Mouse (Mus musculus) forebrain, embryonic 12.5 days (tissue): ENCODE results near the gene Lmf1. TPM values are rescaled to one million over a fixed set of nuclear protein-coding genes. Genes with fewer than 3 reads are reported as not detected.

Experiments
- ATAC-seq: fragments of 200-750 bp; cut with Nextera tagmentation; 2 replicates; pipeline ENCODE4 v1.8.0; 2017; ENCODE audit warnings: moderate TSS enrichment; ENCODE audit not compliant: low FRiP score
- H3K27ac ChIP-seq: fragments of 300-500 bp; sonication (generic); 2 replicates; pipeline ENCODE4 v1.5.1; 2016; ENCODE audit warnings: mild to moderate bottlenecking
- H3K27me3 ChIP-seq: fragments of 300-500 bp; sonication (generic); 2 replicates; pipeline ENCODE4 v1.6.1; 2016; ENCODE audit warnings: mild to moderate bottlenecking
- H3K36me3 ChIP-seq: fragments of 300-500 bp; sonication (generic); replicated peaks from 2 replicates; pipeline ENCODE4 v1.6.1; 2016; ENCODE audit warnings: mild to moderate bottlenecking
- H3K4me1 ChIP-seq: fragments of 300-500 bp; sonication (generic); 2 replicates; pipeline ENCODE4 v1.6.1; 2016
- H3K4me2 ChIP-seq: fragments of 300-500 bp; sonication (generic); 2 replicates; pipeline ENCODE4 v1.6.1; 2016; ENCODE audit warnings: mild to moderate bottlenecking, moderate library complexity
- H3K4me3 ChIP-seq: fragments of 300-500 bp; sonication (generic); replicated peaks from 2 replicates; pipeline ENCODE4 v1.5.1; 2016; ENCODE audit warnings: mild to moderate bottlenecking
- H3K9ac ChIP-seq: fragments of 300-500 bp; sonication (generic); 2 replicates; pipeline ENCODE4 v1.6.1; 2016; ENCODE audit warnings: mild to moderate bottlenecking
- H3K9me3 ChIP-seq: fragments of 300-500 bp; sonication (generic); 2 replicates; pipeline ENCODE4 v1.6.1; 2016
- WGBS: fragments of 180-500 bp; shearing (Covaris S2); methylation state at CpG from one replicate; pipeline ENCODE4 v1.1.7; 2016; 5-methylcytosine and 5-hydroxymethylcytosine counted together
- polyA plus RNA-seq: library from polyadenylated mRNA; unstranded; fragments of >200 nt; fragmentation: Nextera tagmentation; extraction: Ambion mirVana; gene quantifications from 2 replicates; pipeline ENCODE4 v1.2.1, GENCODE M21; 2016

Gene Lmf1
- 17.8 and 21.0 TPM in 2 replicates for polyA plus RNA-seq

DNA sequence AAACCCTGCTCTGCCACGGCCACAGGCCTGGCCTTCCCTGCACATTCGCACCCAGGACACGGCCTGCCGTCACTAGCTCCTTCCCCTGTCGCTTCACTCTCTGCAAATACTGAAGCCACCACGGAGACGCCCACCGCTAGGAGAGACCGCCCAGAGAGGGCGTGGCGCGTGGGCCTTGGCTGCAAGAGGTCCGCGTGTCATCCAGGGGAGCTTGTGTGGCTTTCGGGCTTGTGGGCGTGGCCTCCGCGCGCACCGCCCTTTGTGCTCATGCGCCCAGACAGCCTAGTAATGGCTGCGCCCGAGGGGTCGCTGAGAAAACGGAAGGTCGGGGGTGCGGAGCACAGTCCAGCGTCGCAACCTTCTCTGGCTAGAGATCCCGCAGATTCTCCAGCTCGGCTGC is at the start of gene Lmf1:
Gene Lmf1, plus strand, starts transcription at position 166 of the 400 bp plus-strand sequence.
- peaks cover 38% of the 10 kb centered on the region for H3K4me1 ChIP-seq
- H3K27me3 ChIP-seq, result peaks cover 15% of the 10 kb centered on the region
- peak within 1 kb of the TSS; percentile 89 for H3K4me2 ChIP-seq
- WGBS, result under 1% methylated on average over 31 of the region's 31 CpGs
- peak within 1 kb of the TSS; percentile 56; the same call in 1 of the 2 replicates for H3K27ac ChIP-seq
- H3K9ac ChIP-seq, result peak within 1 kb of the TSS; percentile 79
- no peaks in the 10 kb centered on the region for H3K36me3 ChIP-seq
- no peaks in the 10 kb centered on the region for H3K9me3 ChIP-seq
- peak within 1 kb of the TSS; percentile 75 for H3K4me3 ChIP-seq
- peak; percentile 97 for ATAC-seq

DNA sequence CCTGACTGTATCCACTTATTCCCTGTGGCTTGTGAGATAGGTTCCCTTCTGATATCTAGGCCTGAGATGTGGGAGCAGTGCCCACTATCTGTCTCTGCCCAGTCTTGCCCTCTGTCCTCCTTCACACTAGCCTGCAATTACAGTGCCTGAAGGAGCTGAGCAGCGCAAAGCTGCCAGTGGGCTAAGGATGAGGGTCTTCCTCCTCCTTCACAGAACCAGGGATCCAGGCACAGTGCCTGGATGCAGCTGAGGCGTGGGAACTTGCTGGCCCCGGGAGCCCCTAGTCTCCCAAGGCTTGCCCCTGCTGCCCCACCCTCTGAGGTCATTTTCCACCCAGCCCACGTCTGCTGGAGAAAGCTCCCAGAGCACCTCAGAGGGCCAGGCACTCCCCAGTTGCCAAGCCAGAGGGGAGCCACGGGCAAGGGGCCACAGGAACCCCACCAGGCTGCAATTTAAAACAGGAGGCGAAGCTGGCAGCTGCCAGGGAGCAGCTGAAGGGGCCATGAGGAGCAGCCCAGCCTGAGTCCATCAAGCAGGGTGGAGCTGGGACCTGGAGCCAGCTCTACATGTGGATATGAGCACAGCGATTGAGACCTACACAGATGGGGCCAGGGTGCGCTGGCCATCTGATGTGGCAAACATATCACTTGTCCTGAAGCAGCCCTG is 48.4 kb upstream of the Lmf1 start:
- H3K4me2 ChIP-seq, result no peak overlapping the region
- H3K4me3 ChIP-seq, result no peak overlapping the region
- 0 out of 2 replicates have a peak, but pooled peaks cover 3% of the 10 kb centered on the region for H3K27me3 ChIP-seq
- 73% methylated on average over 8 of the region's 8 CpGs for WGBS
- H3K4me1 ChIP-seq, result no peaks in the 10 kb centered on the region
- ATAC-seq, result no peak
- H3K27ac ChIP-seq, result no peak overlapping the region
- no peaks in the 10 kb centered on the region for H3K36me3 ChIP-seq
- no peak overlapping the region for H3K9ac ChIP-seq
- H3K9me3 ChIP-seq, result no peaks in the 10 kb centered on the region

DNA sequence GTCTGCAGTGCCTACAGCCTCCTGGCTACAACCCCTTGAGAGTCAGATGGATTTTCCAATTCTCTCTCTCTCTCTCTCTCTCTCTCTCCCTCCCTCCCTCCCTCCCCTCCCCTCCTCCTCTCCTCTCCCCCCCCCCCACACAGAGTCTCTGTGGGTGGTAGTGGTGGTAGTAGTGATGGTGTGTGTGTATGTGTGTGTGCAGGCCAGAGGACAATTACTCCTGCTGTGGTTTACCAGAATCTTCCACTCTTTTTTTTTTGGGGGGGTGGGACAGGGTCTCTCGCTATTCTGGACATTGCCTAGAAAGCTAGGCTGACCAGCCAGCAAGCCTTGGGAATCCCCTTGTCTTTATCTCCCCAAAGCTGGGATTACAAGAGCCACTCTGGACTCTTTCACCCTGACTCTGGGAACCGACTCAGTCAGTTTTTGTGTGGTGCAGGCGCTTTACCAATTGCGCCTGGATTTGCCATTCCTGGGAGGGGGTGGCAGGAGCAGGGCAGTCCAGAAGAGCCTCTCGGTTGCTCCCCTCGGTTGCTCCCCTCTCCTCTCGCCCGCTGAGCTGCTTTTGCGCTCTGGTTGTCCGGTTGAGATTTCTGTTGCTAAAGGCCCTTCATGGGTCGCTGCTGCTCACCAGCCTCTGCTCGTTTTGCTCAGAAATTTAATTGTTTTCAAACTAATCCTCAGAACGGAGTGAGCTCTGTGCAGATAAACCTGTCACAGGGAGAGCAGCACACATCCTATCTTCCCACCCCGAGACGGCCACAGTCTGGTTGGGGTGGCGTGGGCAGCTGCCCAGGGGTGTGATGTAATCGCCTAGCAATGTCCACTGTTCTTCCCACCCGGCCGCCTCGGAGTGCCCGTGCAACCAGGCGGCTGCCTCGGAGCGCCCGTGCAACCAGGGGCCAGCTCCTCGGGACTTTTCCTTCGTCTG is 39.7 kb upstream of the Lmf1 start:
- H3K9me3 ChIP-seq, result 0 out of 2 replicates have a peak, but pooled peaks cover 2% of the 10 kb centered on the region
- ATAC-seq, result peak; percentile 73
- no peaks in the 10 kb centered on the region; the same call in 1 of the 2 replicates for H3K27me3 ChIP-seq
- WGBS, result 13% methylated on average over 27 of the region's 27 CpGs
- peaks cover 18% of the 10 kb centered on the region for H3K4me1 ChIP-seq
- peak overlapping the region; percentile 72 for H3K27ac ChIP-seq
- H3K9ac ChIP-seq, result peak overlapping the region; percentile 27; the same call in 1 of the 2 replicates
- no peaks in the 10 kb centered on the region for H3K36me3 ChIP-seq
- peak overlapping the region; percentile 42 for H3K4me2 ChIP-seq
- peak overlapping the region; percentile 14; the same call in 1 of the 2 replicates for H3K4me3 ChIP-seq

DNA sequence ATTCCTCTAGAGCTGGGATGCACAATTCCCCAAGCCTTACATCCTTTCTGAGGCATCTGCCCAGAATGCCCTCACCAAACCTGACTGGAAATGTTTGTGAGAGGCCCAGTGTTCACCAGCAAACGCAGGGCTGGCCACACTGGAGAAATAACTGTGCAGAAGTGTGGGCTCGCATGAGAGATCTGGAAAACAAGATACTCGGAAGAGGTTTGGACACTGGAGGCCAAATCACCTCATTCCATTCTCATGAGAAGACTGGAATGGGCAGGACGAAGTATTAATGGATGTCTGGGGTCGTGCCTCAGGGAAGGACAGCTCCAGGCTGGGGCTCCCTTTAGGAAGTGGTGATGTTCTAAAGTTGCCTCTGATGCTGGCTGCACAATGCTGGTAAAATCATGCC is 38.2 kb upstream of the Lmf1 start:
- H3K4me1 ChIP-seq, result peaks cover 18% of the 10 kb centered on the region
- no peaks in the 10 kb centered on the region; the same call in 1 of the 2 replicates for H3K27me3 ChIP-seq
- no peaks in the 10 kb centered on the region for H3K36me3 ChIP-seq
- 0 out of 2 replicates have a peak, but pooled peaks cover 2% of the 10 kb centered on the region for H3K9me3 ChIP-seq
- 80% methylated on average over 5 of the region's 5 CpGs for WGBS
- ATAC-seq, result no peak
- H3K9ac ChIP-seq, result no peak overlapping the region
- no peak overlapping the region for H3K4me3 ChIP-seq
- H3K4me2 ChIP-seq, result no peak overlapping the region
- H3K27ac ChIP-seq, result no peak overlapping the region

DNA sequence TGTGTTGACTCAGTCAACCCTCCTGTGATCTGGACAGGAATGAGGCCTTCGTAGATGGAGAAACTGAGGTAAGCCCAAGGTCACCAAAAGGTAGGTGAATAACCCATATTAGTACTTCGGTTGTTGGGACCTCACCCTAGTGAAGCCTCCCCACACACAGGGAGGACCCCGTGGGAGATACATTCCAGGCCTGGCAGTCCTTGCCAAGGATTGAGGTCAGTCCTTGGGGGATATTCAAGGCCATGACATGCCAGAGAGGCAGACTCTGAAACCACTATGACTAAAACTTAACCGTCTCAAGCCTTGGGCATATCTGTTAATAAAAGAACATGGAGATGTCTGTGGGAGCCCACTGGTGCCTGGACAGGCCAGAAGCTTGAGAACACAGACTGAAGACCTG is 37.1 kb upstream of the Lmf1 start:
- WGBS, result 93% methylated on average over 4 of the region's 4 CpGs
- no peak overlapping the region for H3K4me3 ChIP-seq

DNA sequence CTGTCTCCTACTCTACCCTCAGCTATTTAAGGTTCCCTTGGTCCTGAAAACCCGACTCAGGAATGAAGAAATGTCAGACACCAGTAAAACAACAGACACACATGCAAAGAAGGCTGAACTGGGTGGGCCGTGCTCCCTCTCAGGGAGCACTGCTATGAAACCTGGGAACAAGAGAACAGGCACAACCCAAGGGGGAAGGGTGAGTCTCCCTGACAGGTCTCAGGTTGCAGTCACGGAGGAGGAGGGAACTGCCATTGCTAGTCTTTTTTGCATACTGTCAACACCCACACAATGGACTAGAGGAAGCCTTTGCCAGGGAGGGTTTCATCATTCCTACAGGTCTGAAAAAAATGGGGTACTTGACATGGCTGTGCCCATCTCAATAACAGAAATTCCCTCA is 31.9 kb upstream of the Lmf1 start:
- no peak for ATAC-seq
- Histone ChIP-seq H3K4me1 (no peaks in the 10 kb centered on the region), H3K9ac (no peak overlapping the region), H3K27me3 (no peaks in the 10 kb centered on the region; the same call in 1 of the 2 replicates), H3K36me3 (no peaks in the 10 kb centered on the region), H3K4me2 (no peak overlapping the region), H3K9me3 (0 out of 2 replicates have a peak, but pooled peaks cover 2% of the 10 kb centered on the region), H3K4me3 (no peak overlapping the region), H3K27ac (no peak overlapping the region)
- 59% methylated on average over 3 of the region's 3 CpGs for WGBS

More for the DNA sequence above, 37.1 kb upstream of the Lmf1 start:
- H3K27ac ChIP-seq, result no peak overlapping the region
- ATAC-seq, result no peak
- no peak overlapping the region for H3K9ac ChIP-seq
- H3K4me2 ChIP-seq, result no peak overlapping the region
- 0 out of 2 replicates have a peak, but pooled peaks cover 2% of the 10 kb centered on the region for H3K9me3 ChIP-seq
- no peaks in the 10 kb centered on the region for H3K36me3 ChIP-seq
- H3K27me3 ChIP-seq, result no peaks in the 10 kb centered on the region; the same call in 1 of the 2 replicates
- peaks cover 18% of the 10 kb centered on the region for H3K4me1 ChIP-seq

DNA sequence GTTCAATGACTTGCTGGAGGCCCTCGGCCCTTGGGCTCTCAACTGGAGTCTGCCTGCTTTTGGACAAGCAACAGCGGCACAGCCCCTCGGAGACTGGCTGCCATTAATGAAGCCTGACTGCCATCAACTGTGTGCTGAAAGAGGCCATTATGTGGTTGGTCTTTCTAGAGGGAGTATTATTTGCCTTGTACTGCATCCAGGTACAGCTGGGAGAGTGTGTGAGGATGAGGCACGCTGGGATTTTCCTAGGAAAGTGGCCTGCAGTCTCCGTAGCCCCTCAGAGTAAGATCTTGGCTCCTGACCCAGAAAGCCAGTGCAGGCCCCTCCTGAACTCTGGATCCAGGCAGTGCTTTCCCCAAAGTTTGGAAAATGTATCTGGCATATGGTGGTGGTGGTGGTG is 28.9 kb upstream of the Lmf1 start:
- no peak overlapping the region for H3K4me2 ChIP-seq
- H3K27ac ChIP-seq, result no peak overlapping the region
- WGBS, result 82% methylated on average over 5 of the region's 5 CpGs
- ATAC-seq, result no peak
- H3K9me3 ChIP-seq, result no peaks in the 10 kb centered on the region
- no peak overlapping the region for H3K9ac ChIP-seq
- H3K27me3 ChIP-seq, result no peaks in the 10 kb centered on the region
- H3K4me3 ChIP-seq, result no peak overlapping the region
- H3K4me1 ChIP-seq, result no peaks in the 10 kb centered on the region
- no peaks in the 10 kb centered on the region for H3K36me3 ChIP-seq

DNA sequence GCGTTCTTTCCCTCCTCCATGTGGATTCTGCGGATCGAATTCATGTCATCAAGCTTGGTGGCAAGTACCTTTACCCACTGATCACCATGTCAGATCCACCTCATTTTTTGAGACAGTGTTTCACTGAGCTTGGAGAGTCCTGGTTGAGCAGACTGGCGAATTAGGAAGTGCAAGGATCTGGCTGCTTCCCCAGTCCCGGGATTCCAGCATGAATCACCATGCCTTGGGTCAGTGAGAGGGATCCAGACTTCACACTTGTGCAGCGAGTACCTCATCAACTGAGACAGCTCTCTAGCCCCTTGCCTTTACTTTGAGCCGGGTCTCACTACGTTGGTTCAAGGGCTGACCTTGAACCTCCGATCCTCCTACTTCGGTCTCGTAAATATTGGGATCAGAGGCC is 27.6 kb upstream of the Lmf1 start:
- Histone ChIP-seq H3K9me3 (no peaks in the 10 kb centered on the region), H3K9ac (no peak overlapping the region)

DNA sequence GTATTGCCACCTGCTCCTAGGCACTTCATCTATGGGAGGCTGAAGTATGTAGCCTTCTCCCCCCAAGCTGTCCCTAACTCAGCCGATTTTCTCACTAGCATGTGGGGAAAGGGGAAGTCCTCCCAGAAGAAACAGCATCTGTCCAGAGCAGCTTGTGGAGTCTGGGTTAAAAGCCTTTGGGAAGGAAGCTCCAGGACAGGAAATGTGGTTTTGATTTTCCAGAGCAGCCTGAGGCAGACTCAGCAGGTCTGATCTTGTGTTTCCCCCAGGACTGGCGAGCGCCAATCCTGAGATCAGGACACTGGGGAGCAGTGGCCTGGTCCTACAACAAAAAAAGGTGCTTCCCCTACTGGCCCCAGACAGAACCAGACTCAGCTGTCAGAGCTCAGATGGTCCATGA is 23.7 kb upstream of the Lmf1 start:
- Histone ChIP-seq H3K9me3 (no peaks in the 10 kb centered on the region), H3K4me2 (no peak overlapping the region), H3K4me1 (peaks cover 37% of the 10 kb centered on the region), H3K9ac (no peak overlapping the region), H3K4me3 (no peak overlapping the region), H3K36me3 (no peaks in the 10 kb centered on the region), H3K27ac (0 out of 2 replicates have a peak overlapping the region, but pooled peaks have one; percentile 74), H3K27me3 (peaks cover 7% of the 10 kb centered on the region; the same call in 1 of the 2 replicates)
- 63% methylated on average over 3 of the region's 3 CpGs for WGBS
- ATAC-seq, result no peak

More for the DNA sequence above, 27.6 kb upstream of the Lmf1 start:
- Histone ChIP-seq H3K36me3 (no peaks in the 10 kb centered on the region), H3K4me3 (no peak overlapping the region), H3K4me2 (no peak overlapping the region), H3K4me1 (peaks cover 12% of the 10 kb centered on the region), H3K27ac (no peak overlapping the region), H3K27me3 (0 out of 2 replicates have a peak, but pooled peaks cover 7% of the 10 kb centered on the region)
- no peak for ATAC-seq
- WGBS, result 88% methylated on average over 11 of the region's 11 CpGs

DNA sequence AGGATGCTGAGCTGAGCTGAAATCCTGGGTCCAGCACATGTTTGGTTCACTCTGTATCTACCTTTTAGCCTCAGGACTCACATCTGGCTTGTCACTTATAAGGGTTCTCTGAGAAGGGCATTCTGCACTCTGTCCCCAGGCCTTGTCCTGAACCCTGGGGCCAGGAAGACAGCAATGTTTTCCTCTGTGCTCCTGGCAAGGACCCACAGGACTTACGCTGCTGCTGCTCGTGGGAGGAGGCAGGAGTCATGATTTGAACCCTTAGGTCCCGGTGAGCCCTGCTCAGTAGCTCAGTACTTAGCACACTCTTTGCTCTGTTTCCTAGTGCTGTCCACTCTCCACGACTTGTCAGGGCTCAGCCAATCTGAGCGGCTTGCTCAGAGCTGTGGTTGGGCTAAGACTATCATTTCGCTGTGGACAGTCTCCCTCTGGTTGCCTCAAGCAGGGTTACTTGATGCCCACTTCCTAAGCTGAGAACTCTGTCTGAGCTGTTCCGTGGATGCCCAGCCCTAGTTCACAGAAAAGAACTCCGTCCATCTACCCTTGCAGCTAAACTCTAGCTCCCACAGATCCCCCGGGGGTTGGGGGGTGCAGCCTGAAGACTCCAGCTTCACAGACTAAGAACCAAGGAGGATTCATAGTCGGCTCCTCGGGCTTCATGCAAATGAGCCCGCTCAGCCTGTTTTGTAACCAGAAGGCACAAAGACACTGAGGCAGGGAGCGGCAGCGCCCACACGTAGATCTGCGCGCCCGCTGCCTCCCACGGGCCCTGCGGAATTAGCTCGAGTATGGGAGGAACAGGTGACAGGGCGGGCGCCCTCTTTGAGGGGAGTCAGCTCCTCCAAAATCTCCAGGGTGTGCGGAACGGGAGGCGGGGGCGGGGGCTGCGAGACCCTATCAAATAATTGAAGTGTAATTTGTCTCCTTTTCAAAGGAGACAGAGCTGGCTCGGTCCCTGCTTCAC is 22.9 kb upstream of the Lmf1 start:
- Histone ChIP-seq H3K27me3 (peaks cover 7% of the 10 kb centered on the region; the same call in 1 of the 2 replicates), H3K4me3 (peak overlapping the region; percentile 34), H3K4me2 (peak overlapping the region; percentile 61), H3K27ac (peak overlapping the region; percentile 74), H3K9me3 (no peaks in the 10 kb centered on the region), H3K4me1 (peaks cover 44% of the 10 kb centered on the region), H3K9ac (peak overlapping the region; percentile 60), H3K36me3 (no peaks in the 10 kb centered on the region)
- 5% methylated on average over 29 of the region's 29 CpGs for WGBS
- peak; percentile 59 for ATAC-seq

DNA sequence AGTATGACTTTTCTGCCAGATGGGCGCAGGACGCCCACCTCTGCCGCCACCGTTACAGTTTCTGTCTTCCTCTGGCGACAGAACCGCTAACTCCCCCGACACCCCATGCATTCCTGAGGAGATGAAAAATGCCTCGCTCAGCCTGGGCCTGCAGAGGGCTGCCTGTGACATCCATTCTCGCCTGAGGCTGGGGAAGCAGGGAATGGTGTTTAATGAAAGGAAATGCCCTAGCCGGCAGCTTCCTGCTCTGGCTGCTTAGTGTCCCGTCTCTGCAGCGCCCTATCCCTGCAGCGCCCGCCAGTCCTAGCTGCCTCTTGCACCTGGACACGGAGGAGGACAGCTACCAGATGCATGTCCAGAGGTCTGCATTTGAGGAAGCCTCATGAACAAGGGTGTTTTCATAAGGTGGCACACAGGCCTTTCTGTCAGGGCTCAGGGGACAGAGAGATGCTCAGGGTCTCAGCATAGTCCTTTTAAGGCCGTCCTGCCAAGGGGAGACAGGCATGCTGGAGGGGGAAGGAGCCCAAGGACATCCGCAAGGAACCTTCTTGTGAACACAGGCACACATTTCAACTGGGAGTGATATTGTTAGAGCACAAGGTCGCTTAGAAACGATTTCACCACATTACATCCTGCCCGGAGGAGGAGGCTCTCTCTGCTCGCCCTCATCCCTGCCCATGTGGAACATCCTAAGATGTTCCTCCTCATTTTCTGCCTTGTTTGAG is 22.1 kb upstream of the Lmf1 start:
- H3K9me3 ChIP-seq, result no peaks in the 10 kb centered on the region
- H3K4me1 ChIP-seq, result peaks cover 53% of the 10 kb centered on the region
- peak; percentile 64 for ATAC-seq
- H3K4me2 ChIP-seq, result peak overlapping the region; percentile 61
- H3K27me3 ChIP-seq, result peaks cover 7% of the 10 kb centered on the region; the same call in 1 of the 2 replicates
- H3K9ac ChIP-seq, result peak overlapping the region; percentile 60
- H3K27ac ChIP-seq, result peak overlapping the region; percentile 74
- H3K36me3 ChIP-seq, result no peaks in the 10 kb centered on the region
- H3K4me3 ChIP-seq, result peak overlapping the region; percentile 34
- WGBS, result 13% methylated on average over 21 of the region's 21 CpGs
